Mouse (Mus musculus): ENCODE measurements around the gene Cntnap2. TPM values are rescaled to one million over a fixed set of nuclear protein-coding genes. Genes with fewer than 3 reads are reported as not detected.
"Not testable (repeated sequence)": the region's sequence is repeated elsewhere in the genome, so short reads cannot be mapped to it uniquely, and the experiment has no call there.

Gene Cntnap2
- polyA plus RNA-seq, 1 experiment from 2014 or later: 48.2 TPM

- ATAC-seq: no peak
- H3K27ac ChIP-seq (ENCODE audit: low read depth, low read length): no peak overlapping the region
- WGBS: 27% methylated on average over 6 of the region's 6 CpGs
Measured at GRCm38 (mm10) chr6:47109582-47110220, 2050.5 kb downstream of the Cntnap2 start.

GRCm38 (mm10) chr6:47134063-47134462 is 2074.9 kb downstream of the Cntnap2 start:
- not testable (repeated sequence) for H3K27ac ChIP-seq (ENCODE audit: low read depth, low read length); H3K4me2 ChIP-seq (ENCODE audit: low read length); H3K27me3 ChIP-seq (replicated peaks; ENCODE audit: control insufficient read depth, insufficient read depth, low read length); H3K9ac ChIP-seq (ENCODE audit: low read depth, low read length); H3K36me3 ChIP-seq (ENCODE audit: control insufficient read depth, insufficient read depth, low read length); H3K4me3 ChIP-seq (ENCODE audit: low read length); ATAC-seq; H3K9me3 ChIP-seq (ENCODE audit: control insufficient read depth, low read length); H3K4me1 ChIP-seq (ENCODE audit: control insufficient read depth, insufficient read depth, low read depth, low read length)
- WGBS: no CpG with 5 or more reads among the region's 1 CpGs

More at GRCm38 (mm10) chr6:47109582-47110220, 2050.5 kb downstream of the Cntnap2 start:
- H3K36me3 ChIP-seq (ENCODE audit: control insufficient read depth, insufficient read depth, low read length): no peaks in the 10 kb centered on the region
- no peak overlapping the region for H3K9ac ChIP-seq (ENCODE audit: low read depth, low read length)
- H3K27me3 ChIP-seq (replicated peaks; ENCODE audit: control insufficient read depth, insufficient read depth, low read length): no peaks in the 10 kb centered on the region
- H3K4me2 ChIP-seq (ENCODE audit: low read length): no peak overlapping the region
- H3K4me3 ChIP-seq (ENCODE audit: low read length): no peak overlapping the region
- H3K9me3 ChIP-seq (ENCODE audit: control insufficient read depth, low read length): no peaks in the 10 kb centered on the region
- H3K4me1 ChIP-seq (ENCODE audit: control insufficient read depth, insufficient read depth, low read depth, low read length): no peaks in the 10 kb centered on the region

- no CpG with 5 or more reads among the region's 1 CpGs for WGBS
- not testable (repeated sequence) for H3K27ac ChIP-seq (ENCODE audit: low read depth, low read length); H3K4me2 ChIP-seq (ENCODE audit: low read length); H3K9me3 ChIP-seq (ENCODE audit: control insufficient read depth, low read length); H3K36me3 ChIP-seq (ENCODE audit: control insufficient read depth, insufficient read depth, low read length); H3K4me1 ChIP-seq (ENCODE audit: control insufficient read depth, insufficient read depth, low read depth, low read length); H3K4me3 ChIP-seq (ENCODE audit: low read length); H3K27me3 ChIP-seq (replicated peaks; ENCODE audit: control insufficient read depth, insufficient read depth, low read length); H3K9ac ChIP-seq (ENCODE audit: low read depth, low read length); ATAC-seq
Measured at GRCm38 (mm10) chr6:47153018-47153417, 2093.9 kb downstream of the Cntnap2 start.

GRCm38 (mm10) chr6:47174580-47175294 is 2115.6 kb downstream of the Cntnap2 start:
- not testable (repeated sequence) for H3K9ac ChIP-seq (ENCODE audit: low read depth, low read length); H3K36me3 ChIP-seq (ENCODE audit: control insufficient read depth, insufficient read depth, low read length); H3K4me1 ChIP-seq (ENCODE audit: control insufficient read depth, insufficient read depth, low read depth, low read length); H3K4me2 ChIP-seq (ENCODE audit: low read length); H3K4me3 ChIP-seq (ENCODE audit: low read length); H3K9me3 ChIP-seq (ENCODE audit: control insufficient read depth, low read length); H3K27me3 ChIP-seq (replicated peaks; ENCODE audit: control insufficient read depth, insufficient read depth, low read length)
- peak; percentile 67 for ATAC-seq
- peak overlapping the region; percentile 34; the same call in 1 of the 2 replicates for H3K27ac ChIP-seq (ENCODE audit: low read depth, low read length)
- 41% methylated on average over 8 of the region's 8 CpGs for WGBS

GRCm38 (mm10) chr6:47175356-47176156 is 2116.4 kb downstream of the Cntnap2 start:
- ATAC-seq: peak; percentile 89

GRCm38 (mm10) chr6:47176157-47176555 is 2117.0 kb downstream of the Cntnap2 start:
- not testable (repeated sequence) for H3K27ac ChIP-seq (ENCODE audit: low read depth, low read length); H3K9me3 ChIP-seq (ENCODE audit: control insufficient read depth, low read length); H3K27me3 ChIP-seq (replicated peaks; ENCODE audit: control insufficient read depth, insufficient read depth, low read length); H3K9ac ChIP-seq (ENCODE audit: low read depth, low read length); H3K36me3 ChIP-seq (ENCODE audit: control insufficient read depth, insufficient read depth, low read length); H3K4me1 ChIP-seq (ENCODE audit: control insufficient read depth, insufficient read depth, low read depth, low read length); ATAC-seq; H3K4me3 ChIP-seq (ENCODE audit: low read length)
- peak overlapping the region; percentile 47 for H3K4me2 ChIP-seq (ENCODE audit: low read length)
- WGBS: 41% methylated on average over 3 of the region's 3 CpGs

More at GRCm38 (mm10) chr6:47175356-47176156, 2116.4 kb downstream of the Cntnap2 start:
- H3K36me3 ChIP-seq (ENCODE audit: control insufficient read depth, insufficient read depth, low read length); H3K4me1 ChIP-seq (ENCODE audit: control insufficient read depth, insufficient read depth, low read depth, low read length); H3K4me3 ChIP-seq (ENCODE audit: low read length); H3K27me3 ChIP-seq (replicated peaks; ENCODE audit: control insufficient read depth, insufficient read depth, low read length); H3K9me3 ChIP-seq (ENCODE audit: control insufficient read depth, low read length): not testable (repeated sequence)
- peak overlapping the region; percentile 61 for H3K27ac ChIP-seq (ENCODE audit: low read depth, low read length)
- peak overlapping the region; percentile 52 for H3K9ac ChIP-seq (ENCODE audit: low read depth, low read length)
- WGBS: 17% methylated on average over 10 of the region's 10 CpGs
- H3K4me2 ChIP-seq (ENCODE audit: low read length): peak overlapping the region; percentile 47

- not testable (repeated sequence) for H3K36me3 ChIP-seq (ENCODE audit: control insufficient read depth, insufficient read depth, low read length); H3K27ac ChIP-seq (ENCODE audit: low read depth, low read length); ATAC-seq; H3K4me3 ChIP-seq (ENCODE audit: low read length); H3K27me3 ChIP-seq (replicated peaks; ENCODE audit: control insufficient read depth, insufficient read depth, low read length); H3K9ac ChIP-seq (ENCODE audit: low read depth, low read length); H3K4me1 ChIP-seq (ENCODE audit: control insufficient read depth, insufficient read depth, low read depth, low read length); H3K4me2 ChIP-seq (ENCODE audit: low read length); H3K9me3 ChIP-seq (ENCODE audit: control insufficient read depth, low read length)
- WGBS: 49% methylated on average over 5 of the region's 5 CpGs
Measured at GRCm38 (mm10) chr6:47181372-47181771, 2122.2 kb downstream of the Cntnap2 start.

- Histone ChIP-seq H3K36me3 (ENCODE audit: control insufficient read depth, insufficient read depth, low read length) (no peaks in the 10 kb centered on the region), H3K4me1 (ENCODE audit: control insufficient read depth, insufficient read depth, low read depth, low read length) (no peaks in the 10 kb centered on the region), H3K4me2 (ENCODE audit: low read length) (no peak overlapping the region), H3K9me3 (ENCODE audit: control insufficient read depth, low read length) (no peaks in the 10 kb centered on the region), H3K27me3 (replicated peaks; ENCODE audit: control insufficient read depth, insufficient read depth, low read length) (no peaks in the 10 kb centered on the region), H3K27ac (ENCODE audit: low read depth, low read length) (no peak overlapping the region), H3K4me3 (ENCODE audit: low read length) (no peak overlapping the region), H3K9ac (ENCODE audit: low read depth, low read length) (no peak overlapping the region)
- no peak for ATAC-seq
- 66% methylated on average over 2 of the region's 2 CpGs for WGBS
Measured at GRCm38 (mm10) chr6:47182252-47182651, 2123.1 kb downstream of the Cntnap2 start.

- H3K9ac ChIP-seq (ENCODE audit: low read depth, low read length): no peak overlapping the region
- no peaks in the 10 kb centered on the region for H3K36me3 ChIP-seq (ENCODE audit: control insufficient read depth, insufficient read depth, low read length)
- no peaks in the 10 kb centered on the region for H3K4me1 ChIP-seq (ENCODE audit: control insufficient read depth, insufficient read depth, low read depth, low read length)
- 0 out of 2 replicates have a peak, but pooled peaks have one; percentile 24 for ATAC-seq
- no peak overlapping the region for H3K27ac ChIP-seq (ENCODE audit: low read depth, low read length)
- WGBS: 81% methylated on average over 1 of the region's 1 CpGs
- H3K4me2 ChIP-seq (ENCODE audit: low read length): no peak overlapping the region
- H3K4me3 ChIP-seq (ENCODE audit: low read length): no peak overlapping the region
- no peaks in the 10 kb centered on the region for H3K27me3 ChIP-seq (replicated peaks; ENCODE audit: control insufficient read depth, insufficient read depth, low read length)
- no peaks in the 10 kb centered on the region for H3K9me3 ChIP-seq (ENCODE audit: control insufficient read depth, low read length)
Measured at GRCm38 (mm10) chr6:47182756-47183155, 2123.6 kb downstream of the Cntnap2 start.

All from hindbrain, embryonic 16.5 days (tissue).